Mouse (Mus musculus): ENCODE results near the gene Aldh1a2.

The Aldh1a2 gene

GRCm38 (mm10) chr9:71289810-71290209 is 74.2 kb downstream of the Aldh1a2 start:
- no peak for DNase-seq (ENCODE audit: low spot score in 2 of 2)

GRCm38 (mm10) chr9:71290730-71291129 is 75.1 kb downstream of the Aldh1a2 start:
- DNase-seq (ENCODE audit: low spot score in 2 of 2), result no peak

- DNase-seq (ENCODE audit: low spot score in 2 of 2), result no peak
Observed at GRCm38 (mm10) chr9:71295501-71295900, 79.9 kb downstream of the Aldh1a2 start.

GRCm38 (mm10) chr9:71303594-71303993 is 88.0 kb downstream of the Aldh1a2 start:
- DNase-seq (ENCODE audit: low spot score in 2 of 2), result no peak

GRCm38 (mm10) chr9:71307106-71307789 is 91.7 kb downstream of the Aldh1a2 start:
- DNase-seq (ENCODE audit: low spot score in 2 of 2), result no peak

- DNase-seq (ENCODE audit: low spot score in 2 of 2), result no peak
Observed at GRCm38 (mm10) chr9:71315960-71316359, 100.4 kb downstream of the Aldh1a2 start.

GRCm38 (mm10) chr9:71317096-71317920 is 101.7 kb downstream of the Aldh1a2 start:
- no peak for DNase-seq (ENCODE audit: low spot score in 2 of 2)

GRCm38 (mm10) chr9:71317921-71318241 is 102.3 kb downstream of the Aldh1a2 start:
- DNase-seq (ENCODE audit: low spot score in 2 of 2), result no peak

- DNase-seq (ENCODE audit: low spot score in 2 of 2), result no peak
Observed at GRCm38 (mm10) chr9:71319776-71320175, 104.2 kb downstream of the Aldh1a2 start.

- DNase-seq (ENCODE audit: low spot score in 2 of 2), result no peak
Observed at GRCm38 (mm10) chr9:71320246-71321155, 104.9 kb downstream of the Aldh1a2 start.

GRCm38 (mm10) chr9:71321436-71321835 is 105.8 kb downstream of the Aldh1a2 start:
- DNase-seq (ENCODE audit: low spot score in 2 of 2), result no peak

GRCm38 (mm10) chr9:71321871-71322270 is 106.3 kb downstream of the Aldh1a2 start:
- DNase-seq (ENCODE audit: low spot score in 2 of 2), result no peak

- no peak for DNase-seq (ENCODE audit: low spot score in 2 of 2)
Observed at GRCm38 (mm10) chr9:71323303-71323952, 107.8 kb downstream of the Aldh1a2 start.

GRCm38 (mm10) chr9:71324060-71324459 is 108.5 kb downstream of the Aldh1a2 start:
- no peak for DNase-seq (ENCODE audit: low spot score in 2 of 2)

GRCm38 (mm10) chr9:71326261-71326660 is 110.7 kb downstream of the Aldh1a2 start:
- no peak for DNase-seq (ENCODE audit: low spot score in 2 of 2)

- DNase-seq (ENCODE audit: low spot score in 2 of 2), result no peak
Observed at GRCm38 (mm10) chr9:71331661-71332060, 116.1 kb downstream of the Aldh1a2 start.

- DNase-seq (ENCODE audit: low spot score in 2 of 2), result no peak
Observed at GRCm38 (mm10) chr9:71336674-71337073, 121.1 kb downstream of the Aldh1a2 start.

GRCm38 (mm10) chr9:71337425-71337824 is 121.8 kb downstream of the Aldh1a2 start:
- no peak for DNase-seq (ENCODE audit: low spot score in 2 of 2)

GRCm38 (mm10) chr9:71340116-71340515 is 124.5 kb downstream of the Aldh1a2 start:
- DNase-seq (ENCODE audit: low spot score in 2 of 2), result no peak

All from right cerebral cortex, postnatal 10 days (tissue).